Mouse (Mus musculus) stomach, embryonic 16.5 days (tissue): ENCODE measurements at regions not wholly inside any gene's neighbourhood (a gene's known extent, or its start where the extent isn't known, plus 50 kb on each side); places are given as distances from the start of the nearest gene placed in this dataset.
A peak's percentile ranks its signal among the peaks of the same experiment; 100 is the strongest.

Experiments used
- ATAC-seq: fragments of 200-750 bp; cut with Nextera tagmentation; 2 replicates; pipeline ENCODE4 v1.8.0; 2017; ENCODE audit warnings: moderate number of reproducible peaks, moderate TSS enrichment; ENCODE audit not compliant: insufficient read depth, low FRiP score
- H3K27ac ChIP-seq: fragments of 300-500 bp; sonication (generic); 2 replicates; pipeline ENCODE4 v1.5.1; 2014; ENCODE audit warnings: low read length
- H3K27me3 ChIP-seq: fragments of 300-500 bp; sonication (generic); 2 replicates; pipeline ENCODE4 v1.6.1; 2014; ENCODE audit warnings: low read length, control low read depth, mixed read lengths; ENCODE audit not compliant: control insufficient read depth, insufficient read depth
- H3K36me3 ChIP-seq: fragments of 300-500 bp; sonication (generic); 2 replicates; pipeline ENCODE4 v1.6.1; 2014; ENCODE audit warnings: low read length; ENCODE audit not compliant: control insufficient read depth, insufficient read depth
- H3K4me1 ChIP-seq: fragments of 300-500 bp; sonication (generic); 2 replicates; pipeline ENCODE4 v1.6.1; 2014; ENCODE audit warnings: low read length, control low read depth, mixed read lengths; ENCODE audit not compliant: control insufficient read depth, insufficient read depth
- H3K4me2 ChIP-seq: fragments of 300-500 bp; sonication (generic); 2 replicates; pipeline ENCODE4 v1.6.1; 2014; ENCODE audit warnings: low read depth, low read length, mixed read lengths
- H3K4me3 ChIP-seq: fragments of 300-500 bp; sonication (generic); replicated peaks from 2 replicates; pipeline ENCODE4 v1.5.1; 2014; ENCODE audit warnings: mild to moderate bottlenecking, low read length
- H3K9ac ChIP-seq: fragments of 300-500 bp; sonication (generic); 2 replicates; pipeline ENCODE4 v1.6.1; 2014; ENCODE audit warnings: low read length
- H3K9me3 ChIP-seq: fragments of 300-500 bp; sonication (generic); replicated peaks from 2 replicates; pipeline ENCODE4 v1.6.1; 2016; ENCODE audit warnings: low read length, control low read depth; ENCODE audit not compliant: control insufficient read depth
- WGBS: fragments of 180-500 bp; shearing (Covaris S2); extraction: QIAGEN DNeasy Blood & Tissue Kit; methylation state at CpG from one replicate; pipeline ENCODE4 v1.1.7; 2014; 5-methylcytosine and 5-hydroxymethylcytosine counted together

GRCm38 (mm10) chr11:79781966-79782365, 180.2 kb downstream of the Utp6 start:
- Histone ChIP-seq H3K4me3 (no peak overlapping the region), H3K27ac (no peak overlapping the region), H3K36me3 (no peaks in the 10 kb centered on the region), H3K9ac (0 out of 2 replicates have a peak overlapping the region, but pooled peaks have one; percentile 5), H3K4me1 (peaks cover 14% of the 10 kb centered on the region), H3K9me3 (no peaks in the 10 kb centered on the region), H3K27me3 (no peaks in the 10 kb centered on the region), H3K4me2 (no peak overlapping the region)
- no peak for ATAC-seq
- 65% methylated on average over 5 of the region's 5 CpGs for WGBS

GRCm38 (mm10) chr11:79779756-79780155, 182.4 kb downstream of the Utp6 start:
- peak; percentile 36; the same call in 1 of the 2 replicates for ATAC-seq
- Histone ChIP-seq H3K9me3 (no peaks in the 10 kb centered on the region), H3K4me3 (no peak overlapping the region), H3K36me3 (no peaks in the 10 kb centered on the region), H3K27me3 (no peaks in the 10 kb centered on the region), H3K9ac (no peak overlapping the region), H3K27ac (no peak overlapping the region), H3K4me1 (peaks cover 14% of the 10 kb centered on the region), H3K4me2 (no peak overlapping the region)
- WGBS = 29% methylated on average over 5 of the region's 5 CpGs

GRCm38 (mm10) chr11:79778522-79778921, 183.7 kb downstream of the Utp6 start:
- Histone ChIP-seq H3K4me3 (no peak overlapping the region), H3K9ac (no peak overlapping the region), H3K4me2 (no peak overlapping the region), H3K27ac (no peak overlapping the region), H3K27me3 (no peaks in the 10 kb centered on the region), H3K36me3 (no peaks in the 10 kb centered on the region), H3K9me3 (no peaks in the 10 kb centered on the region), H3K4me1 (peaks cover 21% of the 10 kb centered on the region)
- WGBS = 65% methylated on average over 5 of the region's 5 CpGs
- no peak for ATAC-seq

- no peak overlapping the region for H3K9ac ChIP-seq
- peaks cover 21% of the 10 kb centered on the region for H3K4me1 ChIP-seq
- H3K36me3 ChIP-seq = no peaks in the 10 kb centered on the region
- WGBS = 57% methylated on average over 2 of the region's 2 CpGs
- H3K4me3 ChIP-seq = no peak overlapping the region
- H3K4me2 ChIP-seq = no peak overlapping the region
- H3K27me3 ChIP-seq = no peaks in the 10 kb centered on the region
- no peak overlapping the region for H3K27ac ChIP-seq
- no peak for ATAC-seq
- no peaks in the 10 kb centered on the region for H3K9me3 ChIP-seq
Measured at GRCm38 (mm10) chr11:79777988-79778387, 184.2 kb downstream of the Utp6 start.

GRCm38 (mm10) chr11:79776577-79776976, 185.6 kb downstream of the Rab11fip4 start:
- Histone ChIP-seq H3K9ac (no peak overlapping the region), H3K27me3 (no peaks in the 10 kb centered on the region), H3K9me3 (no peaks in the 10 kb centered on the region), H3K4me1 (peaks cover 21% of the 10 kb centered on the region), H3K27ac (no peak overlapping the region), H3K4me2 (no peak overlapping the region), H3K36me3 (no peaks in the 10 kb centered on the region), H3K4me3 (no peak overlapping the region)
- 47% methylated on average over 6 of the region's 6 CpGs for WGBS
- ATAC-seq = no peak

- Histone ChIP-seq H3K4me2 (no peak overlapping the region), H3K4me3 (no peak overlapping the region), H3K27me3 (no peaks in the 10 kb centered on the region), H3K27ac (peak overlapping the region; percentile 55), H3K36me3 (no peaks in the 10 kb centered on the region), H3K4me1 (peaks cover 20% of the 10 kb centered on the region), H3K9ac (no peak overlapping the region; the same call in 1 of the 2 replicates), H3K9me3 (no peaks in the 10 kb centered on the region)
- 29% methylated on average over 1 of the region's 1 CpGs for WGBS
- ATAC-seq = peak; percentile 75
Measured at GRCm38 (mm10) chr11:79773755-79774154, 182.7 kb downstream of the Rab11fip4 start.

GRCm38 (mm10) chr11:79771431-79771830, 180.4 kb downstream of the Rab11fip4 start:
- peak; percentile 90 for ATAC-seq
- 32% methylated on average over 3 of the region's 3 CpGs for WGBS
- Histone ChIP-seq H3K9ac (no peak overlapping the region), H3K27me3 (no peaks in the 10 kb centered on the region), H3K4me3 (no peak overlapping the region), H3K4me2 (no peak overlapping the region), H3K9me3 (no peaks in the 10 kb centered on the region), H3K27ac (peak overlapping the region; percentile 52), H3K36me3 (no peaks in the 10 kb centered on the region), H3K4me1 (peaks cover 14% of the 10 kb centered on the region)

- Histone ChIP-seq H3K27ac (no peak overlapping the region), H3K9ac (no peak overlapping the region), H3K9me3 (no peaks in the 10 kb centered on the region), H3K4me1 (peaks cover 6% of the 10 kb centered on the region), H3K27me3 (no peaks in the 10 kb centered on the region), H3K4me3 (no peak overlapping the region), H3K4me2 (no peak overlapping the region), H3K36me3 (no peaks in the 10 kb centered on the region)
- 73% methylated on average over 5 of the region's 5 CpGs for WGBS
- no peak for ATAC-seq
Measured at GRCm38 (mm10) chr11:79767111-79767510, 176.1 kb downstream of the Rab11fip4 start.

GRCm38 (mm10) chr11:79766036-79766435, 175.0 kb downstream of the Rab11fip4 start:
- no peak for ATAC-seq
- WGBS = 93% methylated on average over 2 of the region's 2 CpGs

GRCm38 (mm10) chr11:79765396-79765795, 174.4 kb downstream of the Rab11fip4 start:
- ATAC-seq = no peak
- 66% methylated on average over 2 of the region's 2 CpGs for WGBS
- no peaks in the 10 kb centered on the region for H3K9me3 ChIP-seq
- no peaks in the 10 kb centered on the region for H3K27me3 ChIP-seq
- no peak overlapping the region for H3K4me3 ChIP-seq
- H3K36me3 ChIP-seq = no peaks in the 10 kb centered on the region
- no peak overlapping the region for H3K27ac ChIP-seq
- no peak overlapping the region for H3K4me2 ChIP-seq
- no peak overlapping the region for H3K9ac ChIP-seq
- no peaks in the 10 kb centered on the region for H3K4me1 ChIP-seq

More at GRCm38 (mm10) chr11:79766036-79766435, 175.0 kb downstream of the Rab11fip4 start:
- no peak overlapping the region for H3K27ac ChIP-seq
- H3K9ac ChIP-seq = no peak overlapping the region
- no peaks in the 10 kb centered on the region for H3K9me3 ChIP-seq
- no peak overlapping the region for H3K4me3 ChIP-seq
- H3K4me2 ChIP-seq = no peak overlapping the region
- H3K27me3 ChIP-seq = no peaks in the 10 kb centered on the region
- no peaks in the 10 kb centered on the region for H3K36me3 ChIP-seq
- H3K4me1 ChIP-seq = 0 out of 2 replicates have a peak, but pooled peaks cover 2% of the 10 kb centered on the region
